Mouse (Mus musculus): ENCODE data around the gene Gab1.

DNA sequence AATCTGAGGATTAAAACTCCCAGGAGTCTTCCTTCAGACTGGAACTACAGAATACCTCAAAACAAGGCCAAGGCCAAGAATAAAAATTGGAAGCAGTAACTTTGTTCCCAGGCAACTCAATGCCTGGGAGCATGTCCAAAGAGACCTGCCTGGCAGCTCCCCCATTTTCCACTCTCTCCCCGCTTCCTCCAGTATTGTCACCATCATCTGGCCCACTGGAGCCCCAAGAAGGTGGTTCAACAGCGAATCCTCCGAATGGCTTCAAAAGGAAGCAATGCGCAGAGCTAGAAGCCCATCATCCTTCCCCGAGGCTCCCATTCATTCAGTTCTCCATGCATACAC lies 142.3 kb downstream of the Gab1 start:
- TF ChIP-seq POLR2A (IDR thresholded peaks at IDR 0.05; ENCODE audit: extremely low read depth, insufficient read depth, low read length) (no peak), CTCF (IDR thresholded peaks at IDR 0.05; ENCODE audit: extremely low read depth, insufficient read depth, low read length) (no peak)

Data from cortical plate, adult 2 months (tissue).